Mouse (Mus musculus) spleen, adult 2 months (tissue): ENCODE measurements around the gene Bag1. TPM values are rescaled to one million over a fixed set of nuclear protein-coding genes. Genes with fewer than 3 reads are reported as not detected.
"Not testable (repeated sequence)": the region's sequence is repeated elsewhere in the genome, so short reads cannot be mapped to it uniquely, and the experiment has no call there.

Experiments
- DNase-seq, 2 experiments: peaks; one replicate each; pipeline versions ENCODE4 v3.0.0 to v3.0.0-alpha.2; 2012 to 2021; ENCODE audit warnings: low spot score in 2 of 2, low read depth in 1 of 2
- H3K27ac ChIP-seq: fragments of 200-500 bp; 2 replicates; pipeline ENCODE4 v1.5.1; 2012; ENCODE audit warnings: low read length, inconsistent platforms; ENCODE audit not compliant: insufficient read depth
- H3K27me3 ChIP-seq: fragments of 200-500 bp; 2 replicates; pipeline ENCODE4 v1.6.1; 2012; ENCODE audit warnings: mild to moderate bottlenecking, moderate library complexity, low read length, inconsistent platforms; ENCODE audit not compliant: control insufficient read depth, insufficient read depth
- H3K36me3 ChIP-seq: fragments of 200-500 bp; 2 replicates; pipeline ENCODE4 v1.6.1; 2012; ENCODE audit warnings: mild to moderate bottlenecking, low read length, inconsistent platforms; ENCODE audit not compliant: control insufficient read depth, insufficient read depth
- H3K4me1 ChIP-seq: fragments of 200-500 bp; 2 replicates; pipeline ENCODE4 v1.6.1; 2011; ENCODE audit warnings: inconsistent platforms; ENCODE audit not compliant: control insufficient read depth, insufficient read depth, insufficient read length
- H3K4me3 ChIP-seq: fragments of 200-500 bp; 2 replicates; pipeline ENCODE4 v1.5.1; 2011; ENCODE audit warnings: mild to moderate bottlenecking, inconsistent platforms; ENCODE audit not compliant: insufficient read depth, insufficient read length; ENCODE audit errors: extremely low read depth
- CTCF ChIP-seq: fragments of 200-500 bp; IDR thresholded peaks from 2 replicates; pipeline ENCODE4 v1.5.1; 2011; ENCODE audit warnings: mild to moderate bottlenecking, inconsistent platforms; ENCODE audit not compliant: insufficient read depth, insufficient read length, insufficient replicate concordance; ENCODE audit errors: extremely low read depth
- POLR2A ChIP-seq: fragments of 200-500 bp; IDR thresholded peaks from 2 replicates; pipeline ENCODE4 v1.6.1; 2011; ENCODE audit warnings: low read depth, low read length, inconsistent platforms
- WGBS: fragments of 180-500 bp; shearing (Covaris S2); methylation state at CpG from one replicate; pipeline ENCODE4 v1.1.7; 2018; 5-methylcytosine and 5-hydroxymethylcytosine counted together
- polyA plus RNA-seq: library from polyadenylated mRNA; depleted of rRNA; stranded (reverse); fragments of >200 nt; gene quantifications from 2 replicates; pipeline ENCODE4 v1.2.3, GENCODE M21; 2012

The Bag1 gene
- polyA plus RNA-seq, 1 experiment = 43.8 TPM

DNA sequence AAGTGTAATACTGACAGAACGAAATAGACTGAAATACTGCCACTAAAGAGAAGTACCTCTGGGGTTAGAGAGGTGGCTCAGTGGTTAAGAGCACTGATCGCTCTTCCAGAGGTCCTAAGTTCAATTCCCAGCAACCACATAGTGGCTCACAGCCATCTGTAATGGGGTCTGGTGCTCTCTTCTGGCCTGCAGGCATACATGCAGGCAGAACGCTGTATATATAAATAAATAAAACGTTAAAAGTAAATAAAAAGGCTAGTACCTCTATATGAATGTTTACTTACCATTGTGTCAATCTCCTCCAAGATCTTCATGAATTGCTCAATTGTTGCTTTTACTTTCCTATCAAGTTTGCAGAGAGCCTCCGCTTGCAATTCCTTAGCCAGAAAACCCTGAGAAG, 9.3 kb downstream of the Bag1 start:
- Histone ChIP-seq H3K4me1 (no peaks in the 10 kb centered on the region), H3K27me3 (no peaks in the 10 kb centered on the region), H3K36me3 (peaks cover 43% of the 10 kb centered on the region), H3K4me3 (no peak overlapping the region), H3K27ac (no peak overlapping the region)
- TF ChIP-seq POLR2A (no peak), CTCF (no peak)
- 97% methylated on average over 5 of the region's 5 CpGs for WGBS
- DNase-seq = no peak

DNA sequence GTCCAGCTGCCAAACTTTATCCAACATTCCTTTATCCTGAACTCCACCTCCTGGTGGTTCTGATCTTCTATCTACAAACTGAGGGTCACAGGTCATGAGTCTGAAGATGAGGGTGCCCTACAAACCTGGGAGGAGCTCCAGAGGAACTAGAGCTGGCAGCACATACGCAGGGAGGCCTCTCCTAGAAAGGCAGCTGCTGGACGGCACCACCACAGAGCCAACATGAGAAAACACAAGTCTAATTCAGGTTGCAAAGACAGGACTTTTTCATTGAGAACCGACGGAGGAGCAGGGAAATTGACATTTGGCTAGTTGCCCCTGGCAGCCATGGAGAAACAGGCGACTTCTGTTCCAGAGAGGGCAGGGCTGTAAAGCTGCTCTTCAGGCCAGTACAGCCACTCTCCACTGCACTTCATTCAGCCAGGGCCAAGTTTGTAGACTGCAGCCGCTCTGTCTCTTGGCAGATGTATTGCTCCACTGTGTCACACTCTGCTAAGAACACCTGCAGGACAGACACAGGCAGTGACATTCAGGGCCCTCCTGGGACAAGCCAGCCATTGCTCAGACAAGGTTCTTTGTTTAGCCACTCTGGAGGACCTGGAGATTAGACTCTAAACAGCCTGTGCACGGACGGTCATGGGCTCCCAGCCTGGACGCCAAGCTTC, 11.8 kb downstream of the Bag1 start:
- no peak for DNase-seq
- 80% methylated on average over 9 of the region's 9 CpGs for WGBS
- H3K36me3 ChIP-seq = peaks cover 29% of the 10 kb centered on the region
- H3K27ac ChIP-seq = no peak overlapping the region
- no peak overlapping the region for H3K4me3 ChIP-seq
- H3K4me1 ChIP-seq = no peaks in the 10 kb centered on the region
- H3K27me3 ChIP-seq = no peaks in the 10 kb centered on the region
- no peak for TF ChIP-seq CTCF
- TF ChIP-seq POLR2A = no peak

DNA sequence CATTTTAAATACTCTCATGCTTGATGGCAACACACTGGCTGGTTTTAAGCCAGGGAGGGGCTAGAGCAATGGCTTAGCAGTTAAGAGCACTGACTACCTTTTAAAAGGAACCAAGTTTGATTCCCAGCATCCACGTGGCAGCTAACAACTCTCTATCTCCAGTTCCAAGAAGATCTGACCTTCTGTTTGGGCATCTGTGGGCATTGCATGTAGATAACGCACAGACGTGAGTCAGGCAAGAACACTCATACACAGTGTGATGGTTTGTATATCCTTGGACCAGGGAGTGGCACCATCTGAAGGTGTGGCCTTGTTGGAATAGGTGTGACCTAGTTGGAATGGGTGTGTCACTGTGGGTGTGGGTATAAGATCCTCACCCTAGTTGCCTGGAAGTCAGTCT, 13.7 kb downstream of the Bag1 start:
- not testable (repeated sequence) for H3K27ac ChIP-seq, H3K4me1 ChIP-seq, H3K4me3 ChIP-seq, DNase-seq, H3K27me3 ChIP-seq
- 85% methylated on average over 3 of the region's 3 CpGs for WGBS
- H3K36me3 ChIP-seq = peaks cover 16% of the 10 kb centered on the region

DNA sequence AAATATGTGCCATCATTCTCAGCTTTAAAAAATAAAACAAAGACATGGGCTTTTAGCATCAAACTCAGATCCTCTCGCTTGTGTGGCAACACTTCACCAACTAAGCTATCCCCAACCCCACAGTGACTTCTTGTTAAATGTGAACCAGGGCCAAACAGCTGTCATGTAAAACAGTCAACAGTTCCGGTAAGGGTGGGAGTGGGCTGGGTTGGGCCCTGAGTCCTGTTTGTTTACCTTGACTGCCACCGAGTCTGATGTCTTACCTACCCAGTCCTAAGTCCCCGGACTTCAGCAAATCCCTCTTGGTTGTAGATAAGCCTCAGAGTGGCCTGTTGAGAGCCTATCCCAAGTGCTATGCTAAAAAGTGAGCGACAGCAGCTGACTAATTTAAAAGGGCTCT, 14.4 kb downstream of the Bag1 start:
- Histone ChIP-seq H3K27me3 (no peaks in the 10 kb centered on the region), H3K36me3 (peaks cover 15% of the 10 kb centered on the region), H3K4me3 (no peak overlapping the region), H3K4me1 (no peaks in the 10 kb centered on the region), H3K27ac (no peak overlapping the region)
- no peak for TF ChIP-seq POLR2A
- TF ChIP-seq CTCF = no peak
- 97% methylated on average over 5 of the region's 5 CpGs for WGBS
- DNase-seq = no peak

DNA sequence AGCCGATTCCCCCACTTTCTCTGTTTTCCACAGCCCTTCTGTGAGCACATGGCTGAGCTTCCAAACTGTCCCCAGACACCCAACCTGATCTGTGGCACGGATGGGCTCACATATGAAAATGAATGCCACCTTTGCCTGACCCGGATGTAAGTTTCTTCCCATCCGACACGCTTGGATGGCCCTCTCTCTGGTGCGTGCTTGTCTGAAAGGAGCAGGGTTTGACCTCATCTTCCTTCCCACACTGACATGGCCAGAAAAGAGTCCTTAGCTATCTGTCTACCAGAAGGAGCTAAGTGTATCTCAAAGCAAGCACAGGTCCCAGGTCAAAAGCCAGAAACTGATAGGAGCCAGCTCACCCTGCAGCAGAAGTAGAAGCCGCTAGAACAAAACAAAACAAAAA, 19.0 kb downstream of the Bag1 start:
- H3K4me1 ChIP-seq = no peaks in the 10 kb centered on the region
- WGBS = 81% methylated on average over 7 of the region's 7 CpGs
- H3K27ac ChIP-seq = no peak overlapping the region
- no peak for DNase-seq
- no peaks in the 10 kb centered on the region for H3K27me3 ChIP-seq
- no peak overlapping the region for H3K4me3 ChIP-seq
- peaks cover 2% of the 10 kb centered on the region; the same call in 1 of the 2 replicates for H3K36me3 ChIP-seq
- no peak for TF ChIP-seq POLR2A

DNA sequence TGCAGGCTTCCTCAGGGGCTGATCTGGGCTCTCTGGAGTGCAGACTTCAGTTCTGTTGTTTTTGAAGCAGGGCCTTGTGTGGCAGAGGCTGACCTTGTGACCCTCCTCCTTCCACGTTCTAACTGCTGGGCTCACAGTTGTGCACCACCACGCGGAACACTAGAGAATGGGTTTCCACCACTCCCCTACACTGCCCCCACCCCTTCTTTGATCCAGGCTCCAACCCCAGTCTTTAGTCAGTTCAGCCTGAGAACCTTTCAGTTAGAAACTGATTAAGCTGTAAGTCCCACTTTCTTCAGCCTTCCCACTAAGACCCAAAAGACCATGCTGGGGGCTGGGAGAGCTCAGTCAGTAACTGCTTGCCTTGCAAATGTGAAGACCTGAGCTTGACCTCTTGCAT, 22.5 kb downstream of the Bag1 start:
- no peak for TF ChIP-seq POLR2A
- no peak for TF ChIP-seq CTCF
- Histone ChIP-seq H3K4me3 (no peak overlapping the region), H3K4me1 (no peaks in the 10 kb centered on the region), H3K27ac (no peak overlapping the region), H3K27me3 (no peaks in the 10 kb centered on the region), H3K36me3 (no peaks in the 10 kb centered on the region)
- 78% methylated on average over 3 of the region's 3 CpGs for WGBS
- no peak for DNase-seq

DNA sequence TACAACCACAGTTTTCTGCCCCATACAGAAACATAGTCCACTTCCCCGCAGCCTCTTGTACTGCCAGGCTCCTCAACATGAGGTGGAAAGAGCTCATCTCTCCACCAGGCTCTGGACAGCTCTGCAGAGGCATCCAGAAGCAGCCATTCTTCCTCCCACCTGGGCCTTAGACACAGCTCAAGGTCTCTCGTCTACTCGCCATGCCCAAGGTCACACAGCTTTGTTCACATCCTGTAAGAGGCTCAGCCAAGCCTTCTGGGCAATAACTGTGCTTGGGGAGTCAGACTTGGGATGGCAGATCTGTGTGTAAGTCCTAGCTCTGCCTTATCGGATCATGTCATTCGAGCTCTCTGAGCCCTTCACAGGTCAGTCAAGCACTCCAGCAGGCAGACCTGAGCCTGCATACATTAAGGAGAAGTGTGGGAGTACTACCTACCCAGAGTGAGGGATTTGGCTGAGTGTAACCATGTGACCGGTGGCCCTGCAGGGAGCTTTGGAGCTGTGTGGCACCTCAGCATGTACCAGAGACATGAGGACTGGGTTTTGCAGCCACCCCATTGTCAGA, 24.9 kb downstream of the Bag1 start:
- no peak for TF ChIP-seq POLR2A
- TF ChIP-seq CTCF = no peak
- Histone ChIP-seq H3K27ac (no peak overlapping the region), H3K27me3 (no peaks in the 10 kb centered on the region), H3K4me1 (no peaks in the 10 kb centered on the region), H3K36me3 (no peaks in the 10 kb centered on the region), H3K4me3 (no peak overlapping the region)
- 85% methylated on average over 6 of the region's 6 CpGs for WGBS
- no peak for DNase-seq
